8 mouse cellular contexts compared by ENCODE assay signal in genomic region chr1:165779954-165780585, GRCm38 (mm10). TPM values are rescaled to one million over a fixed set of nuclear protein-coding genes. Genes with fewer than 3 reads are reported as not detected.
DNase-seq lines count a peak whose midpoint lies in the region; ATAC-seq and TF ChIP-seq lines count a peak whose summit lies in the region.

No protein-coding gene starts in this region.

- H3K4me3 ChIP-seq in layer of hippocampus, adult 2 months = peak overlapping the region; percentile 41; the same call in 1 of the 2 replicates
- H3K4me3 ChIP-seq in forebrain, embryonic 12.5 days (replicated peaks) = peak overlapping the region; percentile 34
- H3K4me3 ChIP-seq in limb, embryonic 11.5 days (ENCODE audit: low read depth, low read length) = peak overlapping the region; percentile 33
- H3K4me3 ChIP-seq in myocyte = peak overlapping the region; percentile 8

- H3K36me3 ChIP-seq in forebrain, embryonic 12.5 days (replicated peaks) = no peaks in the 10 kb centered on the region
- no peaks in the 10 kb centered on the region for H3K36me3 ChIP-seq in limb, embryonic 11.5 days (ENCODE audit: control insufficient read depth, insufficient read depth, low read length)
- H3K36me3 ChIP-seq in myocyte (ENCODE audit: control insufficient read depth, insufficient read depth) = no peaks in the 10 kb centered on the region

- CTCF ChIA-PET in Patski (lab: Charles Lee) = interaction anchor here (0.7 to 2.4 kb wide), 26 partner anchors 9 to 388 kb away, joined by 3 to 9 read pairs (median 4); partner anchors contain the start of gene Cd247

- no peaks in the 10 kb centered on the region for H3K27me3 ChIP-seq in Patski
- peaks cover 32% of the 10 kb centered on the region for H3K27me3 ChIP-seq in forebrain, embryonic 12.5 days
- H3K27me3 ChIP-seq in limb, embryonic 11.5 days (ENCODE audit: control insufficient read depth, insufficient read depth, low read length) = no peaks in the 10 kb centered on the region
- no peaks in the 10 kb centered on the region for H3K27me3 ChIP-seq in myocyte (ENCODE audit: control insufficient read depth, insufficient read depth, insufficient read length)

- peak overlapping the region; percentile 60 for H3K4me2 ChIP-seq in forebrain, embryonic 12.5 days
- peak overlapping the region; percentile 60 for H3K4me2 ChIP-seq in limb, embryonic 11.5 days (ENCODE audit: low read depth, severe bottlenecking)
- H3K4me2 ChIP-seq in myocyte (ENCODE audit: low read depth) = peak overlapping the region; percentile 98

- H3K4me1 ChIP-seq in forebrain, embryonic 12.5 days = peaks cover 17% of the 10 kb centered on the region
- no peaks in the 10 kb centered on the region for H3K4me1 ChIP-seq in limb, embryonic 11.5 days (ENCODE audit: control insufficient read depth, insufficient read depth, low read length)

- H3K27ac ChIP-seq in layer of hippocampus, adult 2 months = no peak overlapping the region
- H3K27ac ChIP-seq in forebrain, embryonic 12.5 days = no peak overlapping the region
- H3K27ac ChIP-seq in limb, embryonic 11.5 days (replicated peaks; ENCODE audit: low read depth, low read length) = no peak overlapping the region

- in situ Hi-C loops in Patski (cut with MboI; ENCODE audit: low pct_unique_long_range_greater_than_20kb) = loop anchor here (5.0 to 10.0 kb wide), 4 partner anchors 77 to 372 kb away; partner anchors contain the start of gene Pou2f1

- ATAC-seq in Patski = no peak
- ATAC-seq in forebrain, embryonic 12.5 days (ENCODE audit: low FRiP score) = peak; percentile 60
- 0 out of 2 replicates have a peak, but pooled peaks have one; percentile 63 for ATAC-seq in limb, embryonic 11.5 days (ENCODE audit: insufficient number of reproducible peaks, low FRiP score, low TSS enrichment, low read depth)

- peak in 1 of 2 experiments; percentile 44 for DNase-seq in layer of hippocampus, adult 2 months (ENCODE audit: low spot score in 2 of 2)
- DNase-seq in layer of hippocampus, adult 9-11 months = no peak
- DNase-seq in Patski (ENCODE audit: low read depth, low spot score) = no peak
- DNase-seq in limb, embryonic 11.5 days (ENCODE audit: low spot score) = peak; percentile 60
- no peak for DNase-seq in gastrocnemius, adult 18-20 months (ENCODE audit: low spot score)
- no peak for DNase-seq in c-Kit-positive CD71-positive TER-119-positive erythroid progenitor cells, embryonic 14.5 days (ENCODE audit: low spot score)

- TF ChIP-seq POLR2A in myocyte (IDR thresholded peaks at IDR 0.05; ENCODE audit: insufficient read length, low read depth) = no peak

- no peaks in the 10 kb centered on the region for H3K79me2 ChIP-seq in myocyte (ENCODE audit: control insufficient read depth, insufficient read depth)

- peak; percentile 71 for TF ChIP-seq CTCF in layer of hippocampus, adult 2 months (conservative IDR thresholded peaks at IDR 0.05)
- peak; percentile 26 for TF ChIP-seq CTCF in Patski (IDR thresholded peaks at IDR 0.05)

- WGBS in forebrain, embryonic 12.5 days = 2% methylated on average over 13 of the region's 13 CpGs
- WGBS in limb, embryonic 11.5 days = 7% methylated on average over 13 of the region's 13 CpGs

- POLR2A ChIA-PET in Patski (lab: Charles Lee) = no interaction called here

- H3K9me3 ChIP-seq in forebrain, embryonic 12.5 days = no peaks in the 10 kb centered on the region
- H3K9me3 ChIP-seq in limb, embryonic 11.5 days (ENCODE audit: control insufficient read depth, low read length) = no peaks in the 10 kb centered on the region

- no peak overlapping the region for H3ac ChIP-seq in myocyte (ENCODE audit: control insufficient read depth, insufficient read length)

- no peak overlapping the region for H3K9ac ChIP-seq in forebrain, embryonic 12.5 days
- peak overlapping the region; percentile 40; the same call in 1 of the 2 replicates for H3K9ac ChIP-seq in limb, embryonic 11.5 days (ENCODE audit: low read length)

TF ChIP-seq in myocyte, 11 proteins besides CTCF, POLR2A, EP300 and RAD21:
- TF ChIP-seq TCF12 (IDR thresholded peaks at IDR 0.05; ENCODE audit: insufficient read depth, poor library complexity, severe bottlenecking) = no peak

RNA-seq across cellular contexts. Expression of gene Cd247, which starts 8.4 kb away (rescaled TPM):
- total RNA-seq in layer of hippocampus, adult 2 months (2021) = not detected
- 1.6 TPM for polyA plus RNA-seq in Patski (2021)
- 1.1 and 2.4 TPM in 2 replicates for polyA plus RNA-seq in forebrain, embryonic 12.5 days (2016; fragmentation: Nextera tagmentation; extraction: Ambion mirVana)
- polyA plus RNA-seq in limb, embryonic 11.5 days (2014; fragmentation: Nextera tagmentation; extraction: Ambion mirVana) = 1.2 and 1.6 TPM in 2 replicates
- polyA plus RNA-seq in myocyte (2012; fragmentation: generic; extraction: Trizol) = not detected
- total RNA-seq in gastrocnemius, adult 18-20 months (2021) = under 1 TPM; 0.23 to 0.26 TPM

RNA-seq across cellular contexts. Expression of gene Creg1, which starts 16.5 kb away (rescaled TPM):
- total RNA-seq in layer of hippocampus, adult 2 months (2021) = 10 to 100 TPM; 23.8 to 26.4 TPM
- 26.5 TPM for polyA plus RNA-seq in Patski (2021)
- polyA plus RNA-seq in forebrain, embryonic 12.5 days (2016; fragmentation: Nextera tagmentation; extraction: Ambion mirVana) = 26.3 and 27.2 TPM in 2 replicates
- polyA plus RNA-seq in limb, embryonic 11.5 days (2014; fragmentation: Nextera tagmentation; extraction: Ambion mirVana) = 33.6 and 41.6 TPM in 2 replicates
- polyA plus RNA-seq in myocyte (2012; fragmentation: generic; extraction: Trizol) = 18.7 TPM
- total RNA-seq in gastrocnemius, adult 18-20 months (2021) = 10 to 100 TPM; 54.3 to 62.4 TPM
